11 mouse cellular contexts compared by ENCODE assay signal in the genomic region with DNA sequence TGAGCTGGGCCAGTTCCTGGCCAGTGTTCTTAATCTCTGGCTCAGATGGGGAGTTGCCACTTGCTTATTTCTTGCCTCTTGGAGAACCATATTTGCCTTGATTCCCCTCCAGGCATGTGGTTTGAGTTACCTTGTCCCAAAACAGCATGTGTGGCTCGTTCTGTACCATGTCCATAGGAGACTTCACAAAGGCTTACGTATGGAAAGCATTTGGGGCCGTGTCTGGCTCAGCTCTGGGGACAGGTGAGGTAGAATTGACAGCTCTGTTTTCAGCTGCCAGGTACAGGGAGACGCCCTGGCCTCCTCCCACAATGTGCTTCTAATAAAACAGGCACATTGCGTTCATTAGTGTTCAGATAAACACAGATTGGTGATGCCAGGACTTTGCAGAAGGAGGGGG.
"Had no signal": no experiment of that assay in that cellular context is flagged by ENCODE, and none has a peak within 500 bp of the region (broad histone marks: within the 10 kb centered on the region; RNA-seq: fewer than 3 reads in every experiment).

No protein-coding gene starts in this region.

- H3K4me3 ChIP-seq: liver, embryonic 13.5 days; lung, embryonic 15.5 days; midbrain, embryonic 13.5 days had no signal

- H3K27ac ChIP-seq: liver, embryonic 13.5 days; lung, embryonic 15.5 days; midbrain, embryonic 13.5 days; stomach, postnatal 0 days had no signal

- H3K4me2 ChIP-seq: liver, embryonic 13.5 days; lung, embryonic 15.5 days; midbrain, embryonic 13.5 days had no signal

- H3K4me1 ChIP-seq: liver, embryonic 13.5 days; lung, embryonic 15.5 days; midbrain, embryonic 13.5 days had no signal

- H3K9me3 ChIP-seq: liver, embryonic 13.5 days; lung, embryonic 15.5 days; midbrain, embryonic 13.5 days had no signal

- ATAC-seq: liver, postnatal 0 days; midbrain, embryonic 13.5 days had no signal

- H3K9ac ChIP-seq: liver, embryonic 13.5 days; liver, postnatal 0 days; lung, embryonic 15.5 days; midbrain, embryonic 13.5 days had no signal

- H3K27me3 ChIP-seq: liver, embryonic 13.5 days; lung, embryonic 15.5 days; midbrain, embryonic 13.5 days had no signal

- H3K36me3 ChIP-seq: liver, embryonic 13.5 days; lung, embryonic 15.5 days; midbrain, embryonic 13.5 days had no signal

- DNase-seq: kidney, adult 8-10 months; kidney, postnatal 25 days; left cerebral cortex, postnatal 4 days; liver; liver, embryonic 13.5 days; liver, postnatal 0 days; lung, postnatal 14 days; thymus, postnatal 4 days had no signal
